Mouse (Mus musculus) layer of hippocampus, postnatal 36 days (tissue): ENCODE measurements around the gene Acvr1b. TPM values are rescaled to one million over a fixed set of nuclear protein-coding genes. Genes with fewer than 3 reads are reported as not detected.

Experiments
- DNase-seq, 2 experiments: peaks; one replicate each; pipeline ENCODE4 v3.0.0; 2022
- total RNA-seq, 2 experiments: library from RNA; stranded (reverse); gene quantifications; 2 replicates each; pipeline ENCODE4 v1.2.3; 2021

The Acvr1b gene
- total RNA-seq, 2 experiments from 2014 or later, result 85.2 to 88.5 TPM

- DNase-seq, result no peak
These were observed 23.8 kb downstream of the Acvr1b start for GRCm38 (mm10) chr15:101197497-101198179.

DNA sequence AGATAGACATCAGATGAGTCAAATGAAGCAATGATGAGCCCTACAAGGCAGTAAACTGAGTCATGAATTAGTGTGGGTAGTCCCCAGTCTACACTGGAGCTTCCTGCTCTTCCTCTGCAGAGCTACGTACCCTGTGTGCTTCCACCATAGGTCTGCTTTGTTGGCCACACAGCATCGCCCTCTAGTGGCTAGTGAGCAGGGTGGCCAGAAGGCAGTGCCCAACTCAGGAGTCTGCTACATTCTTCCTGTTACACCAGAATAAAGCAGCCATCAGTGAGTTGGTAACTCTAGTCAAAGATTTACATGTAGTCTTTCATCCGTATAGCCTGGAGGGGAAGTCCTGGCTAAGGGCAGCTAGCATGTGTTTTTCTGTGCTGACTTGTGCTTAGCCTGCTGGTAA is 24.4 kb downstream of the Acvr1b start:
- DNase-seq, result peak; percentile 60 to 61

DNA sequence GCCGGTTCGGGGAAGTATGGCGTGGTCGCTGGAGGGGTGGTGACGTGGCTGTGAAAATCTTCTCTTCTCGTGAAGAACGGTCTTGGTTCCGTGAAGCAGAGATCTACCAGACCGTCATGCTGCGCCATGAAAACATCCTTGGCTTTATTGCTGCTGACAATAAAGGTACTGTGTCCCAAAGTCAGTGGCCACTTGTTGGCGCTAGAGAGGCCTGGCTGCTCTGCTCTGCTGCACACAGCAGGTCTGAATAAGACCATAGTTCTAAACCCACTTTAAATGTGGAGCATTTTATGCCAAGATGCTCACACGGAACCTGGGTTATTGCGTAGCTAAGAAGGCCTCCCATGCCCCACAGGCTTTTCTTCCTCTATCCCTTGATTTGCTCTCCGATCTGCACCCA is 25.0 kb downstream of the Acvr1b start:
- DNase-seq, result no peak

- no peak for DNase-seq
These were observed 27.0 kb downstream of the Acvr1b start for GRCm38 (mm10) chr15:101200777-101201295.

DNA sequence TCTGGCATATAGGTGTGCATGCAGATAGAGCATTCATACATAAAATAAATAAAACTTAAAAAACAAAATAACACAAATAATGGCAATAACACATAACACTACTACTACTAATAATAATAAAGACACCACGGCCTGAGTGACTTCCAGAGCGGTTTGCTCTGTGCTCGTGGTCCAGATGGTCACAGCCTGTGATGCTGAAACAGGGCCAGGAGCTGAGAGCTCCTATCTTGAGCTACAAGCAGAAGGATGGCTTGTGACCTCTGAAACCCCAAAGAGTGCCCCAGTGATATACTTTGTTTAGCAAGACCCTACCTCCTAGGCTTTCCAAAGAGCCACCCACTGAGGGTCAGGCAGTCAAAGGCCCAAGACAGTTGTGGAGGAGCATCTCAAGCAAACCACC is 27.5 kb downstream of the Acvr1b start:
- DNase-seq, result no peak

DNA sequence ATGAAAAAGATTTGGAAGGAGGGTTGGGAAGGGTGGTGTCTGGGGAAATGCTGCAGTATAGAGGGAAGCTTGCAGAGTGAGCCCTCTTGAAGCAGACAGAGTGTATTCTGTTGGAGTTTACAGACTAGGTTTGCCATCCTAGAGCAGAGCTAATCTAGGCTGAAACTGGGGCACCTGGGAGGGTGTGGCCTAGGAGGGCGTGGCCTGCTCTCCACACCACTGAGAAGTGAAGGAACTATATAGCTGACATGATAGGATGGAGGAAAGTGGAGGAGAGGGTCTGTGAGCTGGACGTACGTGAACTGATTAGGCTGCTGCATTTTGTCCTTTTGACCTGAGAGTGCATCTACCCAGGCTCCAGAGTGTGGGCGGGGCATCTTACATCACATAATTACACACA is 29.8 kb downstream of the Acvr1b start:
- DNase-seq, result no peak

DNA sequence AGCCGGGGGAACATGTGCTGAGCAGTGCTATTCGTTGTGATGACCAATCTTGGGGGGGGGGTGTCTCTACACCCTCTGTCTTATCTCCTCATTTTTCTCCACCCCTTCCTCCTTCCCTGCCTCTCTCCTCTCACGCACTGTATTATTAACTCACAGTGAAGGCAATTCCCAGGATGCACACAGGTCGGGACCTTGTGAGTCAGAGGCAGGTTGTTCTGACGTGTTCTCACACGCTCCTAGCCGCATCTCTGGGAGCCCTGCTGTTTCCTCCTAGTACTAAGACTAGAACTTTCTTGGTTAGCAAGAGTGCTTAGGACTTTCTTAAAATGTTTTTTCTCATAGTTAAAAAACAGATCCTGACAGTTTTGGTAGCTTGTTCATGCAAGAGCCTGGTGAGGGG is 30.9 kb downstream of the Acvr1b start:
- no peak for DNase-seq

DNA sequence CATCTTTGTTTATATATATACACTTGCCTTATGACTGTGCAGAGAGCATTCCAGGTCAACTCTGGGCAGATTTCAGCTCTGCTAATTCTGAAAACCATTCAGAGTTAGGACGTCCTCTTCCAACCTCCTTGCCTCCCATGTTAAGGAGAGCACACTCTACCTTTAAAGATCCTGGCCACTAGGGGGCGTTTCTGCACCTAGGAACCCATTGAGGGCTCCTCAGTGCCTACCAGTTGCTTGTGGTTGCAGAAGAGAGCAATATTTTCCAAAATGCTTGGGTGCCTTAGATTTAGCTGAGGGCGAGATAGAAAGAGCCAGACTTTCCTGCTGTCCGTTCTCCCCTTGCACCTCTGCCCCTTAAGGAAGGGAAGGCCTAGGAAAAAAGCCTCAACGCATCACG is 36.4 kb downstream of the Acvr1b start:
- no peak for DNase-seq

DNA sequence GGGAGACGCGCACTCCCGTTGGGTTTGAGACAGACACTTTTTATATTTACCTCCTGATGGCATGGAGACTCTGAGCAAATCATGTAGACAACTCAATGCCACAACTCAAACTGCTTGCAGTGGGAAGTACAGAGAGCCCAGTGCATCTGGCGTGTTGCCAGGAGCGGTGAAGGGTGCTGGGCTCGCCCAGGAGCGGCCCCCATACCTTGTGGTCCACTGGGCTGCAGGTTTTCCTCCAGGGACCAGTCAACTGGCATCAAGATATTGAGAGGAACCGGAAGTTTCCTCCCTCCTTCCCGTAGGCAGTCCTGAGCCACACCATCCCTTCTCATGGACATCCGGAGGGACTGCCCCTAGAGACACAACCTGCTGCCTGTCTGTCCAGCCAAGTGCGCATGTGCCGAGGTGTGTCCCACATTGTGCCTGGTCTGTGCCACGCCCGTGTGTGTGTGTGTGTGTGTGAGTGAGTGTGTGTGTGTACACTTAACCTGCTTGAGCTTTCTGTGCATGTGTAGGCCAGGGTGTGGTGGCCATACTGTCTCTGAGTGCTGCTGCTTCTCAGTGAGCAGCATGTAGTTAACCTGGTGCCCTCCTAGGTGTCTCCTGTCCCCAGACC is 37.2 kb downstream of the Acvr1b start:
- no peak for DNase-seq

DNA sequence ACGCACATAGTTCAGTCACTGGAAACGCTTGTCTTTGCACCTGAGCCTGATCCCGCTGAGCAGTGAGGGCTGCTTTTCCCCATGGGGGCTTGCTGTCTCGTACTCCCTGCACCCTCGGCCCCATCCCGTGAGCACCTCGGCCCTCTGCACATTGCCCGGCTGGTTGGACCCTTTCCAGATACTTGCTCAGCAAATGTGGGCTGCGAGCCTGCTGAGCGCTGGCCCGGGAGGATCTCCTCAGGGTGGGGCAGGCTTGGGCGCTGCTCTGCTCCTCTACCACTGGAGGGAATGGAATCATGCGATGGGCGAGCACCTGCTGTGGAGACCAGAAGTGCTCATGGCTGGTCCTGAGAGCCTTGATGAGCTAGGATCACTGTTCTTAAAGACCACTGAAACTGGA is 38.6 kb downstream of the Acvr1b start:
- DNase-seq, result no peak

- DNase-seq, result no peak
These were observed 41.3 kb downstream of the Acvr1b start for GRCm38 (mm10) chr15:101215136-101215535.

DNA sequence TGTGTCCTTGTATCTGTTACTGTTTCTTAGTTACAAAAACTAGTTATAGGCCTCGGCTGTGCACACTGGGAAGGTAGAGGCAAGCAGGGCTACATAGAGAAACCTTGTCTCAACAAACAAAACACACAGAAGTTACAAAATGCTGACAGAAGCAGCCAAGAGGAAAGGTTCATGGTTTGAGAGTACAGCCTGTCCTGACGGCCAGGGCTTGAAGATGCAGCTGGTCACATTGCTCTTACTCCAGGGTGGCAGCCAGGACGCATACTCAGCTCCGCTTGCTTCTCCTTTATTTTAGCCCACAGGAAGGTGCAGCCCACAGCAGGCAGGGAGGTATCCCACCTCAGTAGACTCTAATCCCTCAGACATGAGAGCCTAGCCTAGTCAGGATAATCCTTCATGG is 42.2 kb downstream of the Acvr1b start:
- no peak for DNase-seq

GRCm38 (mm10) chr15:101220905-101221297 is 47.0 kb downstream of the Acvr1b start:
- DNase-seq, result no peak

- peak; percentile 86 to 90 for DNase-seq
These were observed 47.6 kb downstream of the Acvr1b start for GRCm38 (mm10) chr15:101221298-101222104.

GRCm38 (mm10) chr15:101222897-101223482 is 49.1 kb downstream of the Acvr1b start:
- DNase-seq, result no peak

- DNase-seq, result no peak
These were observed 49.7 kb downstream of the Acvr1b start for GRCm38 (mm10) chr15:101223596-101223995.

DNA sequence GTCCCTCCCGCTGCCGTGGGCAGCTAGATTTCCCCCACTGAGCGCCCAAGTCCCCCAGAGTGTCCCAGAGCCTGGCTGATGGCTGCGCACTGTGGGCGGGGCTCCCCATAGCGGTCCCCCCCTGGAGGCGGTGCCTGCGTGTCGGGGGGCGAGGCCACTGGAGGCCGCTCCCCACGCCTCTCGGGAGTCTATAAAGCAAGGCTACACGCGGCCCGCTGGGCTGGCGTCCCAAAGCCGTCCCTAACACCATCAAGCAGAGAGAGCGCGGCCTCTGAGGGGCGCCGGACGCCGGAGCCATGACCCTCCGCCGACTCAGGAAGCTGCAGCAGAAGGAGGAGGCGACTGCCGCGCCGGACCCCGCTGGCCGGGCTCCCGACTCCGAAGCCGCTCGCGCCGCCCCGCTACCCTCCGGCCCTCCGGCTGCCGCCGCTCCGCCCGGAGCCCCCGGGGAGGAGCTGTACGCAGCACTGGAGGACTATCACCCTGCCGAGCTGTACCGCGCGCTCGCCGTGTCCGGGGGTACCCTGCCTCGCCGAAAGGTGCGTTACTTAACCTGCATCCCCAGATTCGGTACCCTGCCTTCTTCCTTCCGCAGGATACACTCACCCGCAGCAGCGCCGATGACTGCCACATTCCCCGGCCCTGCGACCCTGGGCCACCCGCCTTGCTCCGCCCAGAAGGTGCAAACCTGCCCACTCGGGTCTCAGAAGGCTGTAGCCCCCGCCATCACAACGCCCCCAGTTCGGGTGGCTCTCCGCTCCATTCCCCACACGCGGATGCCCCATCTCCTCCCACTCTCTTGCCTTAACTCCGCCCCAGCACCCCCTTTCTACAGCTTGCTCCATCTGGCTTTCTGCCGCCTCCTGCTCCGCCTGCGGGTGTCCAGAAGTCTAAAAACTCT is 50.4 kb downstream of the Acvr1b start, which contains the start of gene Grasp:
TSS of gene Grasp (plus strand) at position 183 of the 901 bp plus-strand sequence.
- DNase-seq, result peak; percentile 90

DNA sequence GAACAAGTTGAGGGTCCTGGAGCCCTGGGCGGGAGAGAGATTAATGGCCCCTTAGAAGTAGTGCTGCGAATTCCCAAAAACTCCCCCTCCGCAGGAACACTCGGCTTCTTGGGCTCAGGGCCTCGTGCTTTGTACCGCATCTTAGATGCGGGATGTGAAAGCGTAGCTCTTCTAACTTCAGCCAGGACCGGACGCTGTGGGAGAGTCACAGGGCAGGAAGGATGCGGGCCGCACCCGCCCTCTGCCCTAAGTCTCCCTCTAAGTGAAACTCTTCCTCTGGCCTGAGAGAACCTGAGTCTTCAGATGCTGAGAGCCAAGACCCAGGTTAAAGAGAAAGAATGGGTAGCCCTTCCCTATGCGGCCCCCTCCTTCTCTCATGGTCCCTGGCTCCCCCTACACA is 51.1 kb downstream of the Acvr1b start:
- no peak for DNase-seq

DNA sequence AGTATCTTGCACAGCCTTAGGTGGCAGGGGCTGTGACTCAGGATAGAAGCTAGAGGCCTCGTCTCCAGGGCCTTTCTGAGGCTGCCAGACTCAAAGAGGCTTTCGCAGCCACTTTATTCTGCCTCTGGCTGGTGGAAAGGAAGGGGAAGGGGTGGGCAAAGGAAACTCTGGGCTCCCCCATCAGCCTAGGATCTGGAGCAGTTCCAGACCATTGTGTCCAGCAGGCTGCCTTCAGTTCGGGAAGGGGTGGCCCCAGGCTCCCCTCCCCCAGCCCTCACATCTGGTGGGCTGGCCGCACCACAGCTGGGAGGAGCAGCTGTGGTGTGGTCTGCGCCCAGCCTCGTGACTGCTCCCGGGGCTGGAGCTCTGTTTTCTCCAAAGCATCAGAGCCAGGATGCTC is 54.1 kb downstream of the Acvr1b start:
- DNase-seq, result no peak

GRCm38 (mm10) chr15:101228866-101229590 is 55.2 kb downstream of the Acvr1b start:
- no peak for DNase-seq

DNA sequence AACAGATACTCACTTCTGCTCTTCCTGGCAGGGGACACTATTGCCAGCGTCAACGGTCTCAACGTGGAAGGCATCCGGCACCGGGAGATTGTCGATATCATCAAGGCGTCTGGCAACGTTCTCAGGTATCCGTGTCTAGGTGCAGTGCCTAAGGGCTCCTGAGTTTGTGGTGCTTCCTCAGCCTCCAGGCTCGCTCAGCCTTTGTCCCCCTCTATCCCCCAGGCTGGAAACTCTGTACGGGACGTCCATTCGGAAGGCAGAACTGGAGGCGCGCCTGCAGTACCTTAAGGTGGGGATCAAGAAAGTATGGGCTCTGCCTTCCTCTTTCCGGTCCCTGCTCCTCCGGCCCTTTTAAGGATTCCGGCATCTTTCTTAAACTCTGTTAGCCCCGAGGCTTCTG is 56.6 kb downstream of the Acvr1b start:
- DNase-seq, result no peak
